Mouse (Mus musculus): ENCODE results near the gene Asb6. TPM values are rescaled to one million over a fixed set of nuclear protein-coding genes. Genes with fewer than 3 reads are reported as not detected.

The Asb6 gene
- total RNA-seq (2017) = 10.7 and 15.6 TPM in 2 replicates

DNA sequence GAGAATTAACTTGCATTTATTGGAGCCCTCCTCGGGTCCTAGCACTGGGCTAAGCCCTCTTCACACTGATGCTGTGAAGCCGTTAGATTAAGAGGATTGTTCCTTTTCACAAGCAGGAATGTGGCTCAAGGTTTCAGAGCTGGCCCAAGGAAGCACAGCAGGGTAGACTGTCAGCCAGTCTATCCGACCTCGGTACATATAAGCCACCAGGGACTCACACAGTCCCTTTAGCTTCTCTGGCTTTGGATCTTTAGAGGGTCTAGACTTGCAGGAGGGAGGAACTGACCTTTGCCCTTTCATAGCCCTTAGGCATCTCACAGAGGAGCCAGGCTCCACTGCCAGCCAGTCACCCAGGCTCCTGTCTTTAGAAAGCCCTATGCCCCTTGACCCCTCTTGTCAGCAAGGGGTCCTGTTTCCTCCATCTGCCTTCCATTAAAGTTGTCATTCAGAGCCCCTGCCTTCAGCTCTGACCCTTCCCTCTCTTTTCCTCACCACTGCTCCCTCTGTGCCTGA, at the start of gene Asb6:
Asb6 (minus strand) TSS at position 51 of the 513 bp plus-strand sequence.
- no peak for ATAC-seq (replicated peaks in 1 of 2; ENCODE audit: insufficient read depth in 1 of 2, low FRiP score in 2 of 2, low TSS enrichment in 1 of 2, low read depth in 1 of 2, poor library complexity in 2 of 2, severe bottlenecking in 2 of 2)

DNA sequence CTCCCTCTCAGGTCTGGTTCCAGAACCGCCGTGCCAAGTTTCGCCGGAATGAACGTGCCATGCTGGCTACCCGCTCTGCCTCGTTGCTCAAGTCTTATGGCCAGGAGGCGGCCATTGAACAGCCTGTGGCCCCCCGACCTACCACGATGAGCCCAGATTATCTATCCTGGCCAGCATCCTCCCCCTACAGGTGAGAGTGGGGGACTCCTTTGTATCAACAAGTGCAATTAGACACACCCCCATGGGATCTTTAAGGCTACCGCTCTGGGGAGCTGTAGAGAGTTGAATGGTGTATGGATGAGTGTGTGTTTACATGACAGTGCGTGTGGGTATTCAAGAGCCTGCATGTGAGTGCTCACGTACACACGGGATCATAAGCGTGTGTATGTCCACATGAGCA, 49.3 kb upstream of the Asb6 start:
- ATAC-seq (replicated peaks in 1 of 2; ENCODE audit: insufficient read depth in 1 of 2, low FRiP score in 2 of 2, low TSS enrichment in 1 of 2, low read depth in 1 of 2, poor library complexity in 2 of 2, severe bottlenecking in 2 of 2) = no peak

DNA sequence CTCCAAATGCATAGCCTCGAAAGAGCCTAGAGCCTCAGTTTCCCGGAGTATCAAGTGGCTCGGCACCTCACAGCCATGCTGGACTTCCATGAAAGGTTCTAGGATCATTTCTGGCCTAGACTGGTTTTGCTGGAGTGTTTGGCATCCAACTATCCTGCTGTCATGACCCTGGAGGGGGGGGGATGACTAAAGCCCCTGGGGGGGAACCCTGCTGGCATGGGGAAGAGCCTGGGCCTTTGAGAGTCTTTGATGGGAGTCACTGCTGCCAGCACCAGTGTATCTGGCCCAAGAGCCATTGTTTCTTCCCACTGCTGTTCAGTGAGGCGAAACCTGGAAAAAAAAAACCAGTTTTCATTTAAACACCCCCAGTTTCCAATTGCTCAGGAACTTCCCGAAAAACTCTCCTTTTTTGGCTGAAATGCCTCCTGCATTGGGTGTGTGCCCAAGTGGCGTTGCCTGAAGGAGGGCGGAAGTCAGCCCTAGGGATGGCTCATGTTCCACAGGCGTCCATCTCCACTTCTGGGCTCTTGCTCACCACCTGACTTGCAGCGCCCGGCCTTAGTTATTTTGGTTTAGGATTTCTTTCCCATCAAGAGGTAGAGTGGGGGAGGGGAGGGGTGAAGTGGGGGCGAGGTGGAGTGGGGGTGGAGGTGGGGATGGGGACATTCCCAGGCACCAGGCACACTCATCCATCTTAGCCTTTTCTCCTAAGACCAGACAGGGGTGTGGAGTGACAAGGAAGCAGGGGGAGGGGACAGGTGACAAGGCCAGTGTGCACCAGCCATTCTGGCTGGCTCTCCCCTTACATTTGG, 45.7 kb upstream of the Asb6 start:
- no peak for ATAC-seq (replicated peaks in 1 of 2; ENCODE audit: insufficient read depth in 1 of 2, low FRiP score in 2 of 2, low TSS enrichment in 1 of 2, low read depth in 1 of 2, poor library complexity in 2 of 2, severe bottlenecking in 2 of 2)

DNA sequence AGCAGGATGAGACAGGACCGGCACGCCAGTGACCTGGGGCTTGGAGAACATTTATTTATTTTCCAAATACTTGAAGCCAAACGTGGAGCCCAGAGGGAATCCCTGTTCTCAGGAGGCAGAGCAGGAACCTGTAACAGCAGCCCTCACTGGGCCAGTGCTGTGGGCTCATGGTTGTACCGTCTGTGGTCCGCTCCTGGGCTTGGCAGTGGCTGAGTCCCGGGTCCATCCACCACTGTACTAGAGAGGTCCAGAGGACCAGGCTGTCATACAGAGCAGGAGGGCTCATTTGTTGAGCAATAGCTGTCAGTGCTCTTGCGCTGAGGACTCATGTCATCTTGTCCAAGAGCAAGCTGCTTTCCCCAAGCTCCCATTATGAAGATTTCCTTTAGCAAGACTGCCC, 45.0 kb upstream of the Asb6 start:
- ATAC-seq (replicated peaks in 1 of 2; ENCODE audit: insufficient read depth in 1 of 2, low FRiP score in 2 of 2, low TSS enrichment in 1 of 2, low read depth in 1 of 2, poor library complexity in 2 of 2, severe bottlenecking in 2 of 2) = no peak

DNA sequence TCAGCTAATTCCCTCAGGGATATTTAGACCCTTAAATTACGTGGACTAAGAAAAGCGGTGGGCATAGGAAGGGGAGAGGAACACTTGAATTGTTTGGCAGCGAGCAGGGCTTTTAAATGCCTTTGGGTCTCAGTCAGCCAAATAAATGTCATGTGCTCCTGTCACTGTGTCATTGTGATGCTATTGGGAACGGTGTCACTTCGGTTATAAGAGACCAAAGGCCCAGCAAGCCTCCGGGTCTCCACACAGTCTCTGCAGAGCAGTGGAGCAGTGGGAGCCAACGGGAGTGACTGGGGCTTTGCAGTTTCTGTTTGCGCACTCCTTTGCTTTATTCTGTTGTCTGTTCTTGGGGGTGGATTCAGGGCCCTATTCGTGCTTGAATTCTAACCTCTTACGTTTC, 44.3 kb upstream of the Asb6 start:
- ATAC-seq (replicated peaks in 1 of 2; ENCODE audit: insufficient read depth in 1 of 2, low FRiP score in 2 of 2, low TSS enrichment in 1 of 2, low read depth in 1 of 2, poor library complexity in 2 of 2, severe bottlenecking in 2 of 2) = no peak

DNA sequence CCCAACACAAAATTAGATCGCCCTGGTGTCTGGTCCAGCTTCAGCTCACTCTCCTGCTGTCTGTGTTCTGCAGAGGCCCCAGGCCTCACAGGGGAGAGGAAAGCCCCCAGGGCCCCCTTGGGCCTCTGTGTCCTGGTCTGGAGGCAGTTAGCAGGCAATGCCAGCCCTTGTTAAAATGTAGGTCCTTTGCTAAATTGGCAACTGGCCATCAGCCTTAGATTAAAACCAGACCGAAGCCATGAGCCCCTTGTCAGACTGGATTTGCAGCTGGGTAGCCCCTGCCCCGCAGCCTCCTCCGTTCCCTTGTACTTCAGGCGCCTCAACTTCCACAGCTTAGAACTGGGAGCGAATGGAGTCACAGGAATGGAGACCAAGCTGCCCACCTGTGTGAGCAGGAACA, 42.5 kb upstream of the Asb6 start:
- ATAC-seq (replicated peaks in 1 of 2; ENCODE audit: insufficient read depth in 1 of 2, low FRiP score in 2 of 2, low TSS enrichment in 1 of 2, low read depth in 1 of 2, poor library complexity in 2 of 2, severe bottlenecking in 2 of 2) = no peak

DNA sequence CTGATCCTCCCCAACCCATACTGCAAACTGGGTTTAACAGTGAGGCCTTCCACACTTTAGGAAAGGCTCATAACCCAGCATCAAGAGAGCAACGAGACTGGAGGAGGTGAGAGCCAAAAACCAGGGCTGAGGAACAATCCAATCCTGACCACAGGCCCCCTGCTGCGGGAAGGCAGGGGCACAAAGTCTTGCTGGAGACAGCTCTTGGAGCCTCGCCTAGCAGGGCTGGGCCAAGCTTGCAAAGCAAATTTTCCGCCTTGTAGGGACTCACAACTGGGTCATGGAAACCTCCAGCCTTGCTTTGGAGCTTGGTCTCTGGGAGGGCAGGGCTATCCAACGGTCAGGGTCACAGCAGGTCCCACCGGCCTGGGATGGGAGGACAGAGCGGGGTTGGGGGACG, 40.7 kb upstream of the Asb6 start:
- no peak for ATAC-seq (replicated peaks in 1 of 2; ENCODE audit: insufficient read depth in 1 of 2, low FRiP score in 2 of 2, low TSS enrichment in 1 of 2, low read depth in 1 of 2, poor library complexity in 2 of 2, severe bottlenecking in 2 of 2)

DNA sequence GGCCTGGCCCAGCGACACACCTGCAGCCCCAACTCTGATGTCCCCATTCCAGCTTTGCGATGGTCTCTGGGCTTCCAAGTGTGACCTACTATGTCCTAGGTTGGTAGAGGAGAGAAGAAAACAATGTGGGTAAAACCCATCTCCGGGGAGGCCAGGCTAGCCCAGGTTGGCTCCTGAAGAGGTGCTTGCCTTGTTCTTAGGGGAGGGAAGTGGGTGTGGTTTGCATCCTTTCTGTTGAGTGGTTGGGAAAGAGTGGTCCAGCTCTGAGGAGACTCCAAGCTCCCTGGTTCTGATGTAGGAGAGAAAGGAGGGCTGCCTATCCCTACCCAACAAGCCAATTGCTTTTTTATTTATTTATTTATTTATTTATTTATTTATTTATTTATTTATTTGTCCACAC, 35.3 kb upstream of the Asb6 start:
- ATAC-seq (replicated peaks in 1 of 2; ENCODE audit: insufficient read depth in 1 of 2, low FRiP score in 2 of 2, low TSS enrichment in 1 of 2, low read depth in 1 of 2, poor library complexity in 2 of 2, severe bottlenecking in 2 of 2) = no peak

DNA sequence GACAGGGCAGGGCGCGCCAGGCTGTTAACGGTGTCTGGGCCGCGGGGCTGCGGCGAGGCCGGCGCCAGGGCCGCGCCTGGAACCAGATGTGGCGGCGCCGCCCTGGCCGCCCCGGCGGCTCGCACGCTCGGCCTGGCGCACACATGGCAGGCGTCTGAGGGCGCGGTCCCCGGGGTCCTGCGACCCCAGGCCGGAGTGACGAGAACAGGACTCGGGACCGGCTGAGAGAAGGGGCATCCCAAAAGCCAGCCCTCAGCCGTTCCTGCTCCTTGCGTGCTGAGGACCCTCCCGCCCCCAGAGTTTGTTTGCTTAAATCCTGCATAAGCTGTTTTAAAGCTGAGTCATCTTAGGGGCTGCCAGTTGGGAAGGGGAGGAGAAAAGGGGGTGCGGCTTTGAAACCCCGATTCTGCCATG, 34.8 kb upstream of the Asb6 start:
- no peak; a peak in 1 of 4 replicates for ATAC-seq (replicated peaks in 1 of 2; ENCODE audit: insufficient read depth in 1 of 2, low FRiP score in 2 of 2, low TSS enrichment in 1 of 2, low read depth in 1 of 2, poor library complexity in 2 of 2, severe bottlenecking in 2 of 2)

DNA sequence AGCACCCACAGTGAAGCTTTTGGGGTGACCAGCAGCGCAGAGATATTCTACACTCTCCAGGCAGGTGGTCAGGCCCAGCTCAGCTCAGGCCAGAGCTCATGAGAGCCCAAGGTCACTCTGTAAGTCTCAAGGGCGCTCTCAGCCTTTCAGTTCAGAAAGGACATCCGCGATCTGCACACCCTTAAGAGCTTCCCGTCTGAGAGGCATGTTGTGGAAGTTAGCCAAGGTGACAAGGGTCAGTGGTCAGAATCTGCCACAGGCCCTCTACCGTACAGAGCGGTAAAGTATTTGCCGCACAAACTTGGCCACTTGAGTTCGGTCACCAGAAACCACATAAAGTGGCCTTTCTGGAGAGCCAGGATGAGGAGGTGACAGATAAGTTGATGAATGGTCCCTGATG, 33.4 kb upstream of the Asb6 start:
- no peak for ATAC-seq (replicated peaks in 1 of 2; ENCODE audit: insufficient read depth in 1 of 2, low FRiP score in 2 of 2, low TSS enrichment in 1 of 2, low read depth in 1 of 2, poor library complexity in 2 of 2, severe bottlenecking in 2 of 2)

DNA sequence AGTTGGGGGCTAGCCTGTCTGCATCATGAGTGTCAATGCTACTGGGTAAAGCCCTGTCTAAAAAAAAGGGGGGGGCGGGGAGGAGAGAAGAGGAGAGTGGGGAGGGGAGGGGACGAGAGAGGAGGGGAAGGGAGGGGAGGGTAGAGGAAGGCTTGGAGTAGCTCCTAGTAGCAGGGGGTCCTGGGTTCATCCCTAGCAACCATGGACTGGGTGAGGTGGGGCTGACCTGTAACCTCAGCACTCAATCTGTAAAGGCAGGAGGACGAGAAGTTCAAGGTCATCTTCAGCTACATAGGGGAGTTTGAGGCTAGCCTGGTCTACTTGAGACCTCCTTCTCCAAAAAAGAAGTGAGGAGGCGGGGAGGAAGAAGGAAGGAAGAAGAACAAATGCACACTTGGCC, 31.9 kb upstream of the Asb6 start:
- ATAC-seq (replicated peaks in 1 of 2; ENCODE audit: insufficient read depth in 1 of 2, low FRiP score in 2 of 2, low TSS enrichment in 1 of 2, low read depth in 1 of 2, poor library complexity in 2 of 2, severe bottlenecking in 2 of 2) = no peak

DNA sequence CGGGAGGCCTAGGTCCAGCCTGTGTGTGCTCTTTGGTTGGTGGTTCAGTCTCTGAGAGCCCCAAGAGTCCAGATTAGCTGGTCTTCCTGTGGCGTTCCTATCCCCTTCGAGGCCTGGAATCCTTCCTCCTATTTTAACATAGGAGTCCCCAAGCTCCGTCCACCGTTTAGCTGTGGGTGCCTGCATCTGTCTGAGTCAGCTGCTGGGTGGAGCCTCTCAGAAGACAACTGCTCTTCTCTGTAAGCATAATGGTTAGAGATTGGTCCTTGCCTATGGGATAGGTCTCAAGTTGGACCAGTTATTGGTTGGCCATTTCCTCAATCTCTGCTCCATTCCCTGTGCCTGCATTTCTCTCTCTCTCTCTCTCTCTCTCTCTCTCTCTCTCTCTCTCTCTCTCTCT, 29.6 kb upstream of the Asb6 start:
- ATAC-seq (replicated peaks in 1 of 2; ENCODE audit: insufficient read depth in 1 of 2, low FRiP score in 2 of 2, low TSS enrichment in 1 of 2, low read depth in 1 of 2, poor library complexity in 2 of 2, severe bottlenecking in 2 of 2) = no peak

DNA sequence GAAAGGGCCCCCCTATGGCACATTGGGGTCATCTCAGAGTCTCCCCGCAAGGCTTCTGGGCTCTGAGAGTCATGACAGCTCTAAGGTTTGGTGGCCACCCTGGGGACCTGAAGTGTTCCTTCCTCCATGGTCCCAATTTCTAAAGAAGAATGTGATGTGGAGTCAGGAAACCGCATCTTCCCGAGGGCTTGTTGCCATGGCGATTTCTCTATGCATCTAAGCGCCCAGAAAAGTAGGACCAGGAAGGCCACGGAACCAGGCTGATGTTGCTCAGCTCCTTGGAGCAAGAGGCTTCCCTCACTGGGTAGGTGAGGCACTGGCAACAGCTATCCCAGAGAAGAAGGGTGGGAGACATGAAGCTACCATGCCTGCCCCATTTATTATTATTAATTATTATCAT, 26.9 kb upstream of the Asb6 start:
- ATAC-seq (replicated peaks in 1 of 2; ENCODE audit: insufficient read depth in 1 of 2, low FRiP score in 2 of 2, low TSS enrichment in 1 of 2, low read depth in 1 of 2, poor library complexity in 2 of 2, severe bottlenecking in 2 of 2) = no peak

DNA sequence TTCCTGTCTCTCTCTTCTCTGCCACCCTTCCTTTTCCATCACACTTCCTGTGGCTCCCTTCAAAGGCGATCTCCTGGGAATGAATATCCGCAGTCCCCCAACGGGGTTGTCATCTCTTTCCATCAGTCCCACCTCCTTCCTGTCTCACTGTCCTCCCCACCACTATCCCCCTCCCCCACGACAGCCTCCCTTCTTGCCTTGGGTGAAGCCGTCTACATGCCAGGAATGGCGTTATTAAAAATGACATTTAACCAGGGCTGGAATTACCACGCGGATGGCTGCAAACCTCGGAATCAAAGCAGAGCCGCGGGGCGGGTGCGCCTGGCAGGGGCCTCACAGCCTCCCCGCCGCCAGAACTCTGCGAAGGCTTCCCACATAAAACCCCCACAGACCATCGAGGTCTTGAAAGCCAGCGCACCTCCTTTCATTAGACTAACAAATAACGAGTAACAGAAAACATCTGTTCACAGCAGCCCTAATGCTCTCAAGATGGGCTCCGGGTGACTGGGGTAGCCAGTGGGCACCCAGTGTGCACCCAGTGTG, 22.7 kb upstream of the Asb6 start:
- no peak for ATAC-seq (replicated peaks in 1 of 2; ENCODE audit: insufficient read depth in 1 of 2, low FRiP score in 2 of 2, low TSS enrichment in 1 of 2, low read depth in 1 of 2, poor library complexity in 2 of 2, severe bottlenecking in 2 of 2)

DNA sequence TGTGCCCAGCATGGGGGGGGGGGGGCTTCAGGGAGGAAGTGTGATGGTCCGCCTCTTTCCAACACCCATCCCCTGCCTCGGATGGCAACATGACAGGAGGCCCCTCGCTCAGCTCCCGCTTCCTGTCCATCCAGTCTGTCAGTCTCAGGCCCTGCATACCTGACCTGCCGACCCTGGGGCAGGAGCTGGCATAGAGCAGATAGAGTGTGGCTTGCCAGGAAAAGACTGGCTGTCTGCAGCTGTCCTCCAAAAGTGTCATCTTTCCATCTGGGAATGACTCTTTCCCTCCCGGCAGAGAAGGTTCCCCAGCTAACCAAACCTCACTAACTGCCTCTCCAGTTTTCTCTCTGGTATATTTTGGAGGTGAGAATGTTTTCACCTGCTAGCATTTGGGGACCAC, 20.4 kb upstream of the Asb6 start:
- ATAC-seq (replicated peaks in 1 of 2; ENCODE audit: insufficient read depth in 1 of 2, low FRiP score in 2 of 2, low TSS enrichment in 1 of 2, low read depth in 1 of 2, poor library complexity in 2 of 2, severe bottlenecking in 2 of 2) = no peak

DNA sequence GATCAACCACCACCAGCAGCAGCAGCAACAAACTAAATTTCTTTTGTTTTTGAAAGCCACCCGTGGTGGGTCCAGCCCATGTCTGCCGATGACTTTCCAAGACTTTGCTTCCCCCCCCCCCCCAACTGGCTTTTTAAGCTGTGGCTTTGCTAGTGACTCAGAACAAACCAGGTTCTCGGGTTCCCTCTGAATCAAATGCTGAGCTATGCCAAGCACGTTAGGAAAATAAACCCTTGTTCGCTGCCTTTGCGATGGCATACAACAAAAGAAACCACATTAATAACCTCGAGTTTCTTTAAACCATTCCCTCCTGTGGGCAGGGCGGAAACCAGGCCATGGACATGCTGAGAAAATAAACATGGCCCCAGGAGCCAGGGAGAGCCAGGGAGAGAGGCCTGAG, 18.1 kb upstream of the Asb6 start:
- no peak for ATAC-seq (replicated peaks in 1 of 2; ENCODE audit: insufficient read depth in 1 of 2, low FRiP score in 2 of 2, low TSS enrichment in 1 of 2, low read depth in 1 of 2, poor library complexity in 2 of 2, severe bottlenecking in 2 of 2)

DNA sequence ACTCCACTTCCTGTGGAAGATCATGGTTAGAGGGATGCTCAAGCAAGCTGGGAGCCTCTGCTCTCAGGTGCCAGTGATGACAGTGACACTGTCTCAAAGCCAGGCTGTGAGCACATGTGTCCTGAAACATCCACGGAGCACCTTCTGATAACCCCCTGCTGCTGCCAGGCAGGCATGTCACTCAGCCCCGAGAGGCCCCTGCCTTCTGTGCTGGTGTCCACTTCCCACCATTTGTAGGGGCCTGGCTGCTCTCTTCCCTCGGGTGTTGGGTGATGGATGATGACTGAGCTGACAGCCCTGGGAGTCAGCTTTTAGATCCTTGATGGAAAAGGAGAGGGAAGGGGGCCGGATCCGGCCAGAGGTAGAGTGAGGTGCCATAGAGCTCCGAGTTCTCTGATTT, 16.6 kb upstream of the Asb6 start:
- no peak for ATAC-seq (replicated peaks in 1 of 2; ENCODE audit: insufficient read depth in 1 of 2, low FRiP score in 2 of 2, low TSS enrichment in 1 of 2, low read depth in 1 of 2, poor library complexity in 2 of 2, severe bottlenecking in 2 of 2)

DNA sequence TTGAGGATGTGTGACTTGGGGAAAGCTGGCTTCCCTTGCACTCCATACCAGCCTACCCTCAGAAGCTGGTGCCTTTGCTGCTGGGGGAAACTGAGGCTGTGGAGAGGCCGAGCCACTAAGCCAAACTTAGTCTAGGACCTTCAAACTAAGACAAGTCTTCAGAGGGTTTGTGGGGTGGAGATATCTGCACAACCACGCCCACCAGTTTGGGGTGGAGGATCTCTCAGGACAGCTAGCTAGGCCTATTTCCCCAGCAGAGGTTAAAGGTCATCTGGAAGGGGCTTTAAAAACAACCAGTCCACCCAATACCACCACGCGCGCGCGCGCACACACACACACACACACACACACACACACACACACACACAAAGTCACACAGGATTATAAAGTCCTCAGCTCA, 16.1 kb upstream of the Asb6 start:
- no peak for ATAC-seq (replicated peaks in 1 of 2; ENCODE audit: insufficient read depth in 1 of 2, low FRiP score in 2 of 2, low TSS enrichment in 1 of 2, low read depth in 1 of 2, poor library complexity in 2 of 2, severe bottlenecking in 2 of 2)
